Mouse (Mus musculus) kidney, adult 11 months (tissue): ENCODE results near the gene Acadsb.
A peak's percentile ranks its signal among the peaks of the same experiment; 100 is the strongest.
"Not testable (repeated sequence)": the region's sequence is repeated elsewhere in the genome, so short reads cannot be mapped to it uniquely, and the experiment has no call there.

Experiments used
- DNase-seq: peaks from one replicate; pipeline ENCODE4 v3.0.0; 2022

Acadsb gene

GRCm38 (mm10) chr7:131410416-131411058 lies at the start of gene Acadsb, which contains the start of gene Ikzf5:
TSS of gene Acadsb (plus strand) at chr7:131410601.
TSS of gene Ikzf5 (minus strand) at chr7:131410521.
- peak; percentile 99 for DNase-seq

GRCm38 (mm10) chr7:131362269-131362614 lies 48.2 kb upstream of the Acadsb start:
- DNase-seq = no peak

- peak; percentile 96 for DNase-seq
Measured at GRCm38 (mm10) chr7:131362615-131363300, 47.6 kb upstream of the Acadsb start, which contains the start of gene 2310057M21Rik. TSS of gene 2310057M21Rik (minus strand) at chr7:131362759.

- DNase-seq = no peak
Measured at GRCm38 (mm10) chr7:131364131-131364530, 46.3 kb upstream of the Acadsb start.

- peak; percentile 91 for DNase-seq
Measured at GRCm38 (mm10) chr7:131370648-131371469, 39.5 kb upstream of the Acadsb start, which contains the start of gene Pstk. TSS of gene Pstk (plus strand) at chr7:131371141.

GRCm38 (mm10) chr7:131371470-131371860 lies 38.9 kb upstream of the Acadsb start:
- DNase-seq = no peak

- DNase-seq = no peak
Measured at GRCm38 (mm10) chr7:131371880-131372651, 38.3 kb upstream of the Acadsb start.

- not testable (repeated sequence) for DNase-seq
Measured at GRCm38 (mm10) chr7:131391761-131392160, 18.6 kb upstream of the Acadsb start.

- no peak for DNase-seq
Measured at GRCm38 (mm10) chr7:131409321-131409987, 947 bp upstream of the Acadsb start.

- no peak for DNase-seq
Measured at GRCm38 (mm10) chr7:131409988-131410385, 414 bp upstream of the Acadsb start.

- DNase-seq = peak; percentile 23
Measured at GRCm38 (mm10) chr7:131411221-131411940, 980 bp downstream of the Acadsb start.

- no peak for DNase-seq
Measured at GRCm38 (mm10) chr7:131411941-131412270, 1.5 kb downstream of the Acadsb start.

GRCm38 (mm10) chr7:131416742-131417141 lies 6.3 kb downstream of the Acadsb start:
- not testable (repeated sequence) for DNase-seq

- DNase-seq = no peak
Measured at GRCm38 (mm10) chr7:131417605-131418004, 7.2 kb downstream of the Acadsb start.

- no peak for DNase-seq
Measured at GRCm38 (mm10) chr7:131424912-131425311, 14.5 kb downstream of the Acadsb start.

- no peak for DNase-seq
Measured at GRCm38 (mm10) chr7:131427331-131427730, 16.9 kb downstream of the Acadsb start.

- DNase-seq = no peak
Measured at GRCm38 (mm10) chr7:131432244-131432643, 21.8 kb downstream of the Acadsb start.

GRCm38 (mm10) chr7:131434276-131434675 lies 23.9 kb downstream of the Acadsb start:
- DNase-seq = no peak

GRCm38 (mm10) chr7:131437051-131437450 lies 26.6 kb downstream of the Acadsb start:
- DNase-seq = no peak

GRCm38 (mm10) chr7:131456714-131457113 lies 46.3 kb downstream of the Acadsb start:
- no peak for DNase-seq

GRCm38 (mm10) chr7:131465117-131465601 lies 54.8 kb downstream of the Acadsb start:
- no peak for DNase-seq
